Mouse (Mus musculus) brain, adult 2 months (tissue): ENCODE data around the gene Prdm16.

Experiments used
- DNase-seq: peaks from one replicate; pipeline ENCODE4 v3.0.0; 2011; ENCODE audit warnings: low read depth, low spot score

The Prdm16 gene

GRCm38 (mm10) chr4:154603663-154604441, 32.8 kb downstream of the Prdm16 start:
- DNase-seq, result no peak

GRCm38 (mm10) chr4:154602409-154602808, 34.3 kb downstream of the Prdm16 start:
- no peak for DNase-seq

GRCm38 (mm10) chr4:154601006-154601405, 35.7 kb downstream of the Prdm16 start:
- DNase-seq, result no peak

- DNase-seq, result peak; percentile 10
Observed at GRCm38 (mm10) chr4:154599977-154600376, 36.7 kb downstream of the Prdm16 start.

GRCm38 (mm10) chr4:154598357-154598756, 38.3 kb downstream of the Prdm16 start:
- DNase-seq, result no peak

GRCm38 (mm10) chr4:154596805-154597204, 39.9 kb downstream of the Prdm16 start:
- no peak for DNase-seq

GRCm38 (mm10) chr4:154594761-154595556, 41.7 kb downstream of the Prdm16 start:
- DNase-seq, result no peak

- DNase-seq, result no peak
Observed at GRCm38 (mm10) chr4:154594116-154594760, 42.4 kb downstream of the Prdm16 start.

- DNase-seq, result no peak
Observed at GRCm38 (mm10) chr4:154592562-154592961, 44.1 kb downstream of the Prdm16 start.

GRCm38 (mm10) chr4:154590910-154591309, 45.8 kb downstream of the Prdm16 start:
- no peak for DNase-seq

- DNase-seq, result peak; percentile 51
Observed at GRCm38 (mm10) chr4:154586334-154586733, 50.3 kb downstream of the Prdm16 start.

- DNase-seq, result no peak
Observed at GRCm38 (mm10) chr4:154585779-154586178, 50.9 kb downstream of the Prdm16 start.

- no peak for DNase-seq
Observed at GRCm38 (mm10) chr4:154583712-154584111, 53.0 kb downstream of the Prdm16 start.

- DNase-seq, result no peak
Observed at GRCm38 (mm10) chr4:154582607-154583236, 54.0 kb downstream of the Prdm16 start.

GRCm38 (mm10) chr4:154581261-154581886, 55.3 kb downstream of the Prdm16 start:
- DNase-seq, result no peak

- no peak for DNase-seq
Observed at GRCm38 (mm10) chr4:154574208-154574875, 62.3 kb downstream of the Prdm16 start.

GRCm38 (mm10) chr4:154570451-154570881, 66.2 kb downstream of the Prdm16 start:
- DNase-seq, result no peak

- DNase-seq, result no peak
Observed at GRCm38 (mm10) chr4:154569845-154570244, 66.8 kb downstream of the Prdm16 start.

- DNase-seq, result no peak
Observed at GRCm38 (mm10) chr4:154568798-154569197, 67.9 kb downstream of the Prdm16 start.

- no peak for DNase-seq
Observed at GRCm38 (mm10) chr4:154567942-154568341, 68.7 kb downstream of the Prdm16 start.

- no peak for DNase-seq
Observed at GRCm38 (mm10) chr4:154563201-154563600, 73.5 kb downstream of the Prdm16 start.
